Mouse (Mus musculus): ENCODE measurements around the gene Rbm34. TPM values are rescaled to one million over a fixed set of nuclear protein-coding genes. Genes with fewer than 3 reads are reported as not detected.
A peak's percentile ranks its signal among the peaks of the same experiment; 100 is the strongest.
"Not testable (repeated sequence)": the region's sequence is repeated elsewhere in the genome, so short reads cannot be mapped to it uniquely, and the experiment has no call there.

Rbm34 gene
- polyA plus RNA-seq, 1 experiment from 2014 or later: 22.7 TPM

DNA sequence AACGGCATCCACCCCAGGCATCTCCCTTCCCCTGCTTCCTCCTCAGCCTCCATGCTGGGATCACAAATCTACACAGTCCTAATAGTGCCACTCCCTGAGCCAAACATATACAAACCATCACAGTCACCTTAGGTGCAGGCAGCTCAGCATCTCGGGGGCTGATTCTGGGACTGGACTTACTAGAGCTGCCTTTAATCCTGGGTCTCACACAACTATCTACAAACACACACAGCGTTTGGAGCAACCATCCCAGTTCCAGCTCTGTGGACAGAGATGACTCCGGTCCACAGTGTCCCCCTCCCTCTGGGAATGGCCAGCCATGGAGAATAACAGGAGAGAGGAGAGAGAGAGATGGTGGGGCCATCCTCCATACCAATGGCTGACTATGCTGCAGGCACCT, 54.3 kb downstream of the Rbm34 start:
- H3K4me3 ChIP-seq: no peak overlapping the region
- H3K36me3 ChIP-seq: no peaks in the 10 kb centered on the region
- H3K9me3 ChIP-seq: no peaks in the 10 kb centered on the region
- H3K4me2 ChIP-seq: no peak overlapping the region
- H3K4me1 ChIP-seq: peaks cover 38% of the 10 kb centered on the region
- no peaks in the 10 kb centered on the region for H3K27me3 ChIP-seq
- 0 out of 2 replicates have a peak overlapping the region, but pooled peaks have one; percentile 5 for H3K27ac ChIP-seq
- 40% methylated on average over 4 of the region's 4 CpGs for WGBS
- no peak for ATAC-seq (ENCODE audit: borderline replicate concordance, extremely low read depth, low FRiP score, low TSS enrichment)
- H3K9ac ChIP-seq: no peak overlapping the region

DNA sequence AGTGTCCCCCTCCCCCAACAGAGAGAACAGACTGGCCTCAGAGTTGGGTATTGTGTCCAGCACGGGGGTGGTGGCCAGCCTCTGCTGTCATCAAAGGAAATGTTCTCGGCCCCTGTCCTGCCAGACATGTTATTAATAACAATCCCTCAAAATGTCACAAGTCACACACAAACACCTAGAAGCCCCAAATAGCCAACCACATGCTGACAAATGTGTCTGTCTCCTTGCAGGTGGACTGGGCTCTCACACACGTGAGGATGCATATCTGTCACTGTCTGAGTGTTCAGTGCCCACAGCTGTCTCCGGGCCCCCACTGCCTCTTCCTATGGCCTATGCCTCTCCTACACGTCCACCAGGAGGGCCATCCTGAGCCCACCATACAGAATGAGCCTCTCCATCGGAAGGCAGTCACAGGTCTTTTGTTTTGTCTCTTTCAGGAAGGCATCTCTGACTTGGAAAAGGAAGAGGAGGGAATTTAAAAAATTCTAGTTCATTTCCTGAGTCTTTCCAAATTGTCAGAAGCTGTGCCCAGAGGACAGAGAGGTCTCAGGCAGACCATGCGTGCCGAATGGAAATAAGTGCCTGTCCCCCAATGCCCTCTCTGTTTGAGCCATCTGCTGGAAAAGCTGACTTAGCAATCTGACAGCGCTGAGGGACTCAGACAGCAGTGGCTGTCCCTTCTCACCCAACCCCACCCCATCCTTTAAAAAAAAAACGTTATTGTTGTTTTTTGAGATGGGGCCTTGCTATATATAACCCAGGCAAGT, 56.1 kb downstream of the Rbm34 start:
- H3K27ac ChIP-seq: 0 out of 2 replicates have a peak overlapping the region, but pooled peaks have one; percentile 12

GRCm38 (mm10) chr8:126914107-126914490, 56.8 kb downstream of the Rbm34 start:
- not testable (repeated sequence) for H3K27ac ChIP-seq; H3K9me3 ChIP-seq; H3K4me2 ChIP-seq; H3K36me3 ChIP-seq; H3K4me3 ChIP-seq; ATAC-seq (ENCODE audit: borderline replicate concordance, extremely low read depth, low FRiP score, low TSS enrichment); H3K9ac ChIP-seq; H3K27me3 ChIP-seq
- H3K4me1 ChIP-seq: peaks cover 41% of the 10 kb centered on the region
- 55% methylated on average over 10 of the region's 10 CpGs for WGBS

More for the DNA sequence above, 56.1 kb downstream of the Rbm34 start:
- no peak for ATAC-seq (ENCODE audit: borderline replicate concordance, extremely low read depth, low FRiP score, low TSS enrichment)
- H3K4me2 ChIP-seq: no peak overlapping the region
- peaks cover 34% of the 10 kb centered on the region for H3K4me1 ChIP-seq
- no peaks in the 10 kb centered on the region for H3K36me3 ChIP-seq
- no peak overlapping the region for H3K9ac ChIP-seq
- H3K4me3 ChIP-seq: no peak overlapping the region
- 35% methylated on average over 10 of the region's 10 CpGs for WGBS
- H3K27me3 ChIP-seq: no peaks in the 10 kb centered on the region
- H3K9me3 ChIP-seq: no peaks in the 10 kb centered on the region

DNA sequence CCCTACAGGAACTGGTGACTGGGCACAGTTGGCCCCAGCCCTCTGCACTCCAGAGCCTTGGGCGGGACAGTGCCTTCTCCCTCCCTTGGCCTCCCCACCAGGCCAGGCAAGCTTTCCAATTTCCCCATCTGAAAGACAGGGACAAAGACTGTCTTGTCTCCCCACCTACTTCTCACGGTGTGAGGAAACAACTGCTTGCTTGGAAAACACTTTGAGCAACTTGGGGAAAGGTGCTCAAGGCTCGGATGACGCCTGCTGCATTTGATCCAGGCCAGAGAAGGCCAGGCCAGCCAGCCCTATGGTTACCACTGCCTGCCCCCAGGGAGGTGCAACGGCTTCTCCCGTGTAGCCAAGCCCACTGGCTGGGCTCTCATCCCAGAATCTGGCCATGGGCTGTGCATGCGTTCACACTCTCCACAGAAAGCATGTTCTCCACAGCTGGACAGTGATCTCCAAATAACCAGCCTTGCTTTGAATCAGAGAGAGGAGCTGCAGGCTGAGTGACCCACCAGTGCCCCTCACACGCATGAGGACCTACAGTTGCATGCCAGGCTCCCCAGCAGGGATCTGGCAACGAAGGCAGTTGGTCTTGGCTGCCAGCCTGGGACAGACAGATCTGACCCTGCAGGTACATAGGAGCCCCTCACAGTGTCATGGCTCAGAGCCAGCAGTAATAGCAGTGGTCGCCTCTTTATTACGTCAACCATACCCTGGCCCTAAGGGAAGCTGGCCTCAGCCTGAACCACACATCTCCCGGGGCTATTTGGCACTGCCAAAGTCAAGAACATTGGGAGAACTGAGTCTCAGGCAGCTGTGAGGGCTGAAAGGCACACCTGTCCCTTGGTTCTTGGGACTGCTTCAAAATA, 57.4 kb downstream of the Rbm34 start:
- no peaks in the 10 kb centered on the region for H3K36me3 ChIP-seq
- no peak overlapping the region for H3K4me3 ChIP-seq
- H3K27me3 ChIP-seq: no peaks in the 10 kb centered on the region
- peak overlapping the region; percentile 14; the same call in 1 of the 2 replicates for H3K27ac ChIP-seq
- no peak overlapping the region for H3K4me2 ChIP-seq
- peaks cover 46% of the 10 kb centered on the region for H3K4me1 ChIP-seq
- ATAC-seq (ENCODE audit: borderline replicate concordance, extremely low read depth, low FRiP score, low TSS enrichment): peak; percentile 55; the same call in 1 of the 2 replicates
- 29% methylated on average over 12 of the region's 12 CpGs for WGBS
- H3K9me3 ChIP-seq: no peaks in the 10 kb centered on the region
- no peak overlapping the region for H3K9ac ChIP-seq

- H3K27ac ChIP-seq: 0 out of 2 replicates have a peak overlapping the region, but pooled peaks have one; percentile 10
- WGBS: 40% methylated on average over 10 of the region's 10 CpGs
Observed at GRCm38 (mm10) chr8:126909371-126909802, 61.5 kb downstream of the Rbm34 start.

DNA sequence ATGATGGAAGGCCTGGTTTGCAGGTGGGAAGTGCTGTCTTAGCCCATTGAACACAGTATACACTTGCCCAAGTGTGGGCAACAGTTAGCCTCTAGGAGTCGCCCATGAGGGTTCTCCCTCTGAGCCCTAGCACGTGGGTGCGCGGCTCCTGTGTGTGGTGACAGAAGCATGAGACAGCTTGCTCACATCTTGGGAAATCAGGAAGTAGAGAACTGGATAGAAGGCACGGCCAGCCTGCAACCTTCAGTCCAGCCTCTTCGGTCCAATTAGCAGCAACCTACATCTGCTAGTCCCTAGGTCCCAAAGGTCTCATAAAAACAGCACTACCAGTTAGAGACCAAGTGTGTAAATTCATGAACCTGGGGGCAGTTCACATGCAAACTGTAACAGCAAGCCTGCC, 62.1 kb downstream of the Rbm34 start:
- WGBS: 58% methylated on average over 6 of the region's 6 CpGs
- Histone ChIP-seq H3K9ac (no peak overlapping the region), H3K4me1 (peaks cover 21% of the 10 kb centered on the region), H3K9me3 (no peaks in the 10 kb centered on the region), H3K4me3 (no peak overlapping the region), H3K27ac (no peak overlapping the region), H3K27me3 (no peaks in the 10 kb centered on the region), H3K4me2 (no peak overlapping the region), H3K36me3 (no peaks in the 10 kb centered on the region)
- no peak for ATAC-seq (ENCODE audit: borderline replicate concordance, extremely low read depth, low FRiP score, low TSS enrichment)

More at GRCm38 (mm10) chr8:126909371-126909802, 61.5 kb downstream of the Rbm34 start:
- no peaks in the 10 kb centered on the region for H3K27me3 ChIP-seq
- H3K4me2 ChIP-seq: no peak overlapping the region
- no peaks in the 10 kb centered on the region for H3K9me3 ChIP-seq
- no peak overlapping the region for H3K9ac ChIP-seq
- ATAC-seq (ENCODE audit: borderline replicate concordance, extremely low read depth, low FRiP score, low TSS enrichment): no peak
- peaks cover 25% of the 10 kb centered on the region for H3K4me1 ChIP-seq
- no peaks in the 10 kb centered on the region for H3K36me3 ChIP-seq
- no peak overlapping the region for H3K4me3 ChIP-seq

GRCm38 (mm10) chr8:126907968-126908367, 62.9 kb downstream of the Rbm34 start:
- ATAC-seq (ENCODE audit: borderline replicate concordance, extremely low read depth, low FRiP score, low TSS enrichment): no peak
- Histone ChIP-seq H3K9me3 (no peaks in the 10 kb centered on the region), H3K9ac (no peak overlapping the region), H3K36me3 (no peaks in the 10 kb centered on the region), H3K27ac (no peak overlapping the region), H3K4me3 (no peak overlapping the region), H3K4me1 (peaks cover 13% of the 10 kb centered on the region; the same call in 1 of the 2 replicates), H3K27me3 (no peaks in the 10 kb centered on the region), H3K4me2 (no peak overlapping the region)
- 42% methylated on average over 9 of the region's 9 CpGs for WGBS

- Histone ChIP-seq H3K27ac (no peak overlapping the region), H3K36me3 (no peaks in the 10 kb centered on the region), H3K4me3 (no peak overlapping the region), H3K4me2 (no peak overlapping the region), H3K4me1 (peaks cover 11% of the 10 kb centered on the region; the same call in 1 of the 2 replicates), H3K9ac (no peak overlapping the region), H3K9me3 (no peaks in the 10 kb centered on the region), H3K27me3 (no peaks in the 10 kb centered on the region)
- no peak for ATAC-seq (ENCODE audit: borderline replicate concordance, extremely low read depth, low FRiP score, low TSS enrichment)
- 85% methylated on average over 3 of the region's 3 CpGs for WGBS
Observed at GRCm38 (mm10) chr8:126907374-126907773, 63.5 kb downstream of the Rbm34 start.

- peaks cover 11% of the 10 kb centered on the region; the same call in 1 of the 2 replicates for H3K4me1 ChIP-seq
- H3K4me3 ChIP-seq: no peak overlapping the region
- H3K9ac ChIP-seq: no peak overlapping the region
- no peaks in the 10 kb centered on the region for H3K36me3 ChIP-seq
- H3K27ac ChIP-seq: no peak overlapping the region
- no peaks in the 10 kb centered on the region for H3K9me3 ChIP-seq
- 92% methylated on average over 3 of the region's 3 CpGs for WGBS
- ATAC-seq (ENCODE audit: borderline replicate concordance, extremely low read depth, low FRiP score, low TSS enrichment): no peak
- H3K27me3 ChIP-seq: no peaks in the 10 kb centered on the region
- no peak overlapping the region for H3K4me2 ChIP-seq
Observed at GRCm38 (mm10) chr8:126905387-126905786, 65.5 kb downstream of the Rbm34 start.

DNA sequence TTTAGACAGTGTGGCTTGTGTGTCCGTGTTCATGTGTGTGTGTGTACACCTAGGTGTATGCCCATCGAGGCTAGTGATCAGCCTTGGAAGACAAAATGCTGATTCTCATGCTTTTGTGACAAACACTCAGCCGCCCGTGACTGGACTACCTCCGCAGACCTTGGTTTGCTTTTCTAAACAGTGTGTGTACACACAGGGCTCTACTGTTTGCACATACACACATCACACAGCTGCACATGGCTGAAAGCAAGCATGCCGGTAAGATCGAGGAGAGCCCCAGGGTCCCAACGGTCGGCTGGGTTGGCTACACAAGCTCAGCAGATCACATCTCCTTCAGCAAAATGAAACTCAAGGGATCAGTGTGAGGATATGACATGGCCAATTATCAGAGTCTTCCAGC, 66.9 kb downstream of the Rbm34 start:
- Histone ChIP-seq H3K9ac (no peak overlapping the region), H3K36me3 (no peaks in the 10 kb centered on the region), H3K9me3 (no peaks in the 10 kb centered on the region), H3K4me1 (peaks cover 3% of the 10 kb centered on the region; the same call in 1 of the 2 replicates), H3K4me3 (no peak overlapping the region), H3K4me2 (no peak overlapping the region), H3K27me3 (no peaks in the 10 kb centered on the region), H3K27ac (no peak overlapping the region)
- no peak for ATAC-seq (ENCODE audit: borderline replicate concordance, extremely low read depth, low FRiP score, low TSS enrichment)
- WGBS: 65% methylated on average over 9 of the region's 9 CpGs

- Histone ChIP-seq H3K36me3 (no peaks in the 10 kb centered on the region), H3K4me1 (no peaks in the 10 kb centered on the region), H3K4me3 (no peak overlapping the region), H3K27me3 (no peaks in the 10 kb centered on the region), H3K27ac (no peak overlapping the region), H3K9ac (no peak overlapping the region), H3K4me2 (no peak overlapping the region), H3K9me3 (no peaks in the 10 kb centered on the region)
- WGBS: 49% methylated on average over 9 of the region's 9 CpGs
- no peak for ATAC-seq (ENCODE audit: borderline replicate concordance, extremely low read depth, low FRiP score, low TSS enrichment)
Observed at GRCm38 (mm10) chr8:126903224-126903895, 67.5 kb downstream of the Rbm34 start.

Data from lung, embryonic 15.5 days (tissue).